Mouse (Mus musculus) MEL (cell line): ENCODE measurements at regions not wholly inside any gene's neighbourhood (a gene's known extent, or its start where the extent isn't known, plus 50 kb on each side); places are given as distances from the start of the nearest gene placed in this dataset.

Source experiments
- DNase-seq: peaks from one replicate; pipeline ENCODE4 v3.0.0; 2011; ENCODE audit warnings: low read depth, low spot score
- H3K27ac ChIP-seq: 2 replicates; pipeline ENCODE4 v1.5.1; 2012; ENCODE audit warnings: low read depth, mild to moderate bottlenecking, control low read depth, low read length, moderate library complexity; ENCODE audit not compliant: control insufficient read depth
- H3K27me3 ChIP-seq, 2 experiments: fragments of 150-350 bp in 1 of 2; sonication (generic) in 1 of 2; 2 replicates each; pipeline ENCODE4 v1.6.1; 2012; ENCODE audit warnings: low read length in 2 of 2, mild to moderate bottlenecking in 2 of 2, improper control_type of control experiment in 1 of 2, moderate library complexity in 1 of 2; ENCODE audit not compliant: insufficient read depth in 2 of 2, control insufficient read depth in 1 of 2
- H3K36me3 ChIP-seq, 2 experiments: 2 replicates each; pipeline ENCODE4 v1.6.1; 2012 to 2014; ENCODE audit warnings: low read length in 2 of 2, improper control_type of control experiment in 1 of 2, inconsistent platforms in 1 of 2, mild to moderate bottlenecking in 1 of 2; ENCODE audit not compliant: insufficient read depth in 2 of 2, control insufficient read depth in 1 of 2
- H3K4me1 ChIP-seq, 2 experiments: fragments of 150-350 bp in 1 of 2; sonication (generic) in 1 of 2; 2 replicates each; pipeline ENCODE4 v1.6.1; 2012; ENCODE audit warnings: low read length in 2 of 2, improper control_type of control experiment in 1 of 2, mild to moderate bottlenecking in 1 of 2; ENCODE audit not compliant: insufficient read depth in 2 of 2, control insufficient read depth in 1 of 2
- H3K4me3 ChIP-seq, 2 experiments: fragments of 150-350 bp in 1 of 2; sonication (generic) in 1 of 2; 2 replicates each; pipeline ENCODE4 v1.5.1; 2012; ENCODE audit warnings: low read depth in 2 of 2, low read length in 2 of 2, mild to moderate bottlenecking in 2 of 2, moderate library complexity in 2 of 2, control low read depth in 1 of 2, improper control_type of control experiment in 1 of 2; ENCODE audit not compliant: control insufficient read depth in 1 of 2, insufficient read depth in 1 of 2
- H3K79me2 ChIP-seq: 2 replicates; pipeline ENCODE4 v1.6.1; 2012; ENCODE audit warnings: mild to moderate bottlenecking, low read length, moderate library complexity; ENCODE audit not compliant: control insufficient read depth, poor library complexity, insufficient read depth
- H3K9ac ChIP-seq: 2 replicates; pipeline ENCODE4 v1.6.1; 2012; ENCODE audit warnings: low read depth, mild to moderate bottlenecking, control low read depth, low read length, moderate library complexity; ENCODE audit not compliant: control insufficient read depth, poor library complexity, severe bottlenecking
- H3K9me3 ChIP-seq: fragments of 150-350 bp; sonication (generic); replicated peaks from 2 replicates; pipeline ENCODE4 v1.6.1; 2012; ENCODE audit warnings: mild to moderate bottlenecking, low read length, improper control_type of control experiment, moderate library complexity; ENCODE audit not compliant: insufficient read depth
- CHD1 ChIP-seq: IDR thresholded peaks from 2 replicates; pipeline ENCODE4 v1.6.1; 2012; ENCODE audit warnings: low read depth, mild to moderate bottlenecking, inconsistent platforms, low read length, improper control_type of control experiment
- CTCF ChIP-seq, 3 experiments: IDR thresholded peaks in 2 of 3; conservative IDR thresholded peaks in 1 of 3; 2 replicates each; pipeline ENCODE4 v1.5.1; 2011 to 2012; ENCODE audit warnings: low read length in 3 of 3, low read depth in 2 of 3, mild to moderate bottlenecking in 2 of 3, improper control_type of control experiment in 1 of 3, inconsistent platforms in 1 of 3, mixed read lengths in 1 of 3, moderate library complexity in 1 of 3; ENCODE audit not compliant: control insufficient read depth in 1 of 3, insufficient read depth in 1 of 3, poor library complexity in 1 of 3, severe bottlenecking in 1 of 3
- E2F4 ChIP-seq: IDR thresholded peaks from 2 replicates; pipeline ENCODE4 v1.6.1; 2011; ENCODE audit warnings: low read depth, low read length, improper control_type of control experiment, borderline replicate concordance
- EP300 ChIP-seq, 2 experiments: IDR thresholded peaks; 2 replicates each; pipeline ENCODE4 v1.6.1; 2011; ENCODE audit warnings: improper control_type of control experiment in 2 of 2, low read length in 2 of 2, low read depth in 1 of 2, mild to moderate bottlenecking in 1 of 2
- GABPA ChIP-seq: IDR thresholded peaks from 2 replicates; pipeline ENCODE4 v1.6.1; 2012; ENCODE audit warnings: low read depth, mild to moderate bottlenecking, inconsistent platforms, low read length, improper control_type of control experiment, moderate library complexity
- HCFC1 ChIP-seq: IDR thresholded peaks from 2 replicates; pipeline ENCODE4 v1.6.1; 2012; ENCODE audit warnings: low read depth, mild to moderate bottlenecking, inconsistent platforms, low read length, improper control_type of control experiment, moderate library complexity
- JUND ChIP-seq: IDR thresholded peaks from 2 replicates; pipeline ENCODE4 v1.6.1; 2011; ENCODE audit warnings: low read depth, mild to moderate bottlenecking, improper control_type of control experiment, low read length
- KAT2A ChIP-seq: conservative IDR thresholded peaks from 2 replicates; pipeline ENCODE4 v1.6.1; 2012; ENCODE audit warnings: low read depth, low read length, improper control_type of control experiment, inconsistent platforms
- MAFK ChIP-seq: IDR thresholded peaks from 2 replicates; pipeline ENCODE4 v1.6.1; 2011; ENCODE audit warnings: low read depth, mild to moderate bottlenecking, low read length, improper control_type of control experiment, borderline replicate concordance
- MEF2A ChIP-seq: IDR thresholded peaks from 2 replicates; pipeline ENCODE4 v1.6.1; 2014; ENCODE audit warnings: low read depth, mild to moderate bottlenecking, inconsistent platforms, low read length, improper control_type of control experiment; ENCODE audit not compliant: poor library complexity, insufficient replicate concordance, severe bottlenecking; ENCODE audit errors: extremely low read depth
- MYC ChIP-seq: IDR thresholded peaks from 2 replicates; pipeline ENCODE4 v1.6.1; 2011; ENCODE audit warnings: low read depth, mild to moderate bottlenecking, low read length, improper control_type of control experiment, moderate library complexity
- NELFE ChIP-seq: IDR thresholded peaks from 2 replicates; pipeline ENCODE4 v1.6.1; 2011; ENCODE audit warnings: low read depth, low read length, improper control_type of control experiment
- POLR2AphosphoS2 ChIP-seq: IDR thresholded peaks from 2 replicates; pipeline ENCODE4 v1.6.1; 2011; ENCODE audit warnings: low read length, improper control_type of control experiment
- RAD21 ChIP-seq: IDR thresholded peaks from 2 replicates; pipeline ENCODE4 v1.6.1; 2011; ENCODE audit warnings: mild to moderate bottlenecking, low read depth, low read length, improper control_type of control experiment
- SMC3 ChIP-seq: IDR thresholded peaks from 2 replicates; pipeline ENCODE4 v1.6.1; 2011; ENCODE audit warnings: low read depth, low read length, improper control_type of control experiment
- TCF12 ChIP-seq: IDR thresholded peaks from 2 replicates; pipeline ENCODE4 v1.6.1; 2014; ENCODE audit warnings: low read depth, mild to moderate bottlenecking, inconsistent platforms, low read length, improper control_type of control experiment, moderate library complexity
- UBTF ChIP-seq: IDR thresholded peaks from 2 replicates; pipeline ENCODE4 v1.6.1; 2012; ENCODE audit warnings: low read depth, mild to moderate bottlenecking, inconsistent platforms, low read length, improper control_type of control experiment, moderate library complexity, borderline replicate concordance; ENCODE audit not compliant: insufficient read depth
- USF1 ChIP-seq: IDR thresholded peaks from 2 replicates; pipeline ENCODE4 v1.6.1; 2014; ENCODE audit warnings: low read depth, mild to moderate bottlenecking, inconsistent platforms, low read length, improper control_type of control experiment, moderate library complexity
- USF2 ChIP-seq, 2 experiments: IDR thresholded peaks; 2 replicates each; pipeline ENCODE4 v1.6.1; 2011 to 2012; ENCODE audit warnings: improper control_type of control experiment in 2 of 2, low read length in 2 of 2, borderline replicate concordance in 1 of 2, inconsistent platforms in 1 of 2, low read depth in 1 of 2, mild to moderate bottlenecking in 1 of 2; ENCODE audit not compliant: insufficient read depth in 1 of 2
- ZC3H11A ChIP-seq: IDR thresholded peaks from 2 replicates; pipeline ENCODE4 v1.6.1; 2012; ENCODE audit warnings: low read depth, mild to moderate bottlenecking, inconsistent platforms, low read length, improper control_type of control experiment
- ZKSCAN1 ChIP-seq: IDR thresholded peaks from 2 replicates; pipeline ENCODE4 v1.6.1; 2012; ENCODE audit warnings: low read depth, mild to moderate bottlenecking, inconsistent platforms, low read length, improper control_type of control experiment, moderate library complexity
- ZNF384 ChIP-seq: IDR thresholded peaks from 2 replicates; pipeline ENCODE4 v1.6.1; 2012; ENCODE audit warnings: low read depth, mild to moderate bottlenecking, inconsistent platforms, low read length, improper control_type of control experiment

- Histone ChIP-seq H3K36me3 (no peaks in the 10 kb centered on the region), H3K79me2 (no peaks in the 10 kb centered on the region), H3K9ac (no peak overlapping the region), H3K4me3 (no peak overlapping the region), H3K27me3 (no peaks in the 10 kb centered on the region), H3K9me3 (no peaks in the 10 kb centered on the region), H3K27ac (no peak overlapping the region), H3K4me1 (no peaks in the 10 kb centered on the region)
- TF ChIP-seq ZC3H11A (no peak), CTCF (IDR thresholded peaks at IDR 0.05 in 2 of 3, conservative IDR thresholded peaks at IDR 0.05 in 1 of 3; ENCODE audit: control insufficient read depth in 1 of 3, insufficient read depth in 1 of 3, low read depth in 2 of 3, low read length in 3 of 3, poor library complexity in 1 of 3, severe bottlenecking in 1 of 3) (no peak), E2F4 (no peak), TCF12 (no peak), MAFK (no peak), POLR2AphosphoS2 (no peak), RAD21 (no peak), GABPA (no peak), MEF2A (no peak), ZKSCAN1 (no peak), ZNF384 (no peak), UBTF (no peak), SMC3 (no peak), NELFE (no peak), USF2 (IDR thresholded peaks at IDR 0.05; ENCODE audit: borderline replicate concordance in 1 of 2, insufficient read depth in 1 of 2, low read depth in 1 of 2, low read length in 2 of 2) (no peak), JUND (no peak), HCFC1 (no peak), USF1 (no peak)
- DNase-seq = no peak
These were observed 579.7 kb upstream of the Id2 start for GRCm38 (mm10) chr12:25676631-25677030.

GRCm38 (mm10) chr12:25668336-25668735 lies 571.4 kb upstream of the Id2 start:
- Histone ChIP-seq H3K4me1 (no peaks in the 10 kb centered on the region), H3K9ac (no peak overlapping the region), H3K36me3 (no peaks in the 10 kb centered on the region)
- DNase-seq = no peak
- TF ChIP-seq ZC3H11A (no peak), KAT2A (no peak), CHD1 (no peak), MYC (no peak), UBTF (no peak), EP300 (IDR thresholded peaks at IDR 0.05; ENCODE audit: low read depth in 1 of 2, low read length in 2 of 2) (no peak)
- TF ChIP-seq, all 39 proteins: peak for 0
- Histone ChIP-seq H3K27me3 (no peaks in the 10 kb centered on the region), H3K27ac (no peak overlapping the region), H3K79me2 (no peaks in the 10 kb centered on the region), H3K9me3 (no peaks in the 10 kb centered on the region), H3K4me3 (no peak overlapping the region)
